Mouse (Mus musculus) heart, postnatal 0 days (tissue): ENCODE data around the gene Gm21970.

ENCODE experiments used
- CTCF ChIP-seq: IDR thresholded peaks from 2 replicates; pipeline ENCODE4 v1.5.1; 2016; ENCODE audit warnings: antibody characterized with exemption, control low read depth, low read depth
- EP300 ChIP-seq: IDR thresholded peaks from 2 replicates; pipeline ENCODE4 v1.6.1; 2016; ENCODE audit warnings: antibody characterized with exemption, low read depth

- TF ChIP-seq EP300 (no peak), CTCF (no peak)
Measured at GRCm38 (mm10) chr16:91394826-91395410, 3.4 kb downstream of the Gm21970 start.
